Mouse (Mus musculus): ENCODE data around the gene Atp6v1g3.
A peak's percentile ranks its signal among the peaks of the same experiment; 100 is the strongest.

Atp6v1g3 gene

DNA sequence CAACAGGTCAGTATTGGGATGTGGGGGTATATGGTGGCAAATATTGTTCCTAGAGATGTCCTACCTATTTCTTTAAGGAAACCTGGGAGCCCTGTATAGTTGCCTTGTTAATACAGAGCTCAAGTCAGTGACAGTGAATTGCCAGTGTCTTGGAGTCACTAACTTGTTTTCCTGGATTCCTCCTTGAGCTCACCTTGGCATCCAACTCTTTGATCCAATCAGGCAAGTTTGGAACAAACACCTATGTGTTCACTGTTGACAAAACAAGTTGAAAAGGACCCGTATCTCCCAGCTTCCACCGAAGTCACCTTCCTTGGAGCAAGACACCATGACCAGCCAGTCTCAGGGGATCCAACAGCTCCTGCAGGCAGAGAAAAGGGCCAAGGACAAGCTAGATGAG, at the start of gene Atp6v1g3:
Gene Atp6v1g3, plus strand, starts transcription at position 301 of the 400 bp plus-strand sequence.
- no peak for DNase-seq (ENCODE audit: low spot score in 2 of 2)

DNA sequence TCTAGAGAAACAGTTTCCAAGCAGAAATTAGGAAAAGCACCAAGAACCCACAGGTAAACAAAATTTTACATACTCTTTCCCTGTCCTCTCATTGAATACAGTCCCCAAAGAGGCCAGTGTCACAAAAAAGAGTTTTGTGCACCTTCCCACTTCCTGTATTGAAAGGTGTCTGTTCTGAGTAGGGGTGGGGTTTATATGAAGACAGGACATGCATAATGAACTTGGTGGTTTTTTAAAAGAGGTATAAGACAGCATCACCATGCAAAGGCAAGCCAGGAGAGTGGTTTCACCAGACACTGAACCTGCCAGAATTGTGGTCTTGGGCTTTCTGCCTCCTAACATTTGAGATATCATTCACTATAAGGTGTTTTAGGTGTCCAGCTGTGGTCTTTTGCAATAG, 40.5 kb upstream of the Atp6v1g3 start:
- DNase-seq (ENCODE audit: low spot score in 2 of 2): no peak

- no peak for DNase-seq (ENCODE audit: low spot score in 2 of 2)
Measured at GRCm38 (mm10) chr1:138237252-138237651, 36.3 kb upstream of the Atp6v1g3 start.

DNA sequence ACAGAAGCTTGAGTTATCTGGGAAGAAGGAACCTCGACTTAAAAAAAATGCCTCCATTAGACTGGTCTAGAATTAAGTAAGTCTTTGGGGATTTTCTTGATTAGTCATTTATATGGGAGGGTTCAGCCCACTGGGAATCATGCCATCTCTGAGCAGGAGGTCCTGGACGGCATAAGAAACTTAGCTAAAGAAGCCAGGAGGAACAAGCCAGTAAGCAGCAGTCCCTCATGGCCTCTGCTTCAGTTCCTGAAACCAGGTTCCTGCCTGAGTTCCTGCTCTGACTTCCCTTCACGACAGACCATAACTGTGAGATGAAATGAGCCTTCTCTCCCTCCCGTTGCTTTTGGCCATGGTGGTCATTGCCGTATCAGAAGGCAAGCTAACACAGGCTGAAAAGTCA, 29.6 kb upstream of the Atp6v1g3 start:
- peak in 1 of 2 experiments; percentile 4 for DNase-seq (ENCODE audit: low spot score in 2 of 2)

- no peak for DNase-seq (ENCODE audit: low spot score in 2 of 2)
Measured at GRCm38 (mm10) chr1:138244485-138244884, 29.1 kb upstream of the Atp6v1g3 start.

GRCm38 (mm10) chr1:138245103-138245502, 28.4 kb upstream of the Atp6v1g3 start:
- no peak for DNase-seq (ENCODE audit: low spot score in 2 of 2)

- DNase-seq (ENCODE audit: low spot score in 2 of 2): no peak
Measured at GRCm38 (mm10) chr1:138245533-138245932, 28.0 kb upstream of the Atp6v1g3 start.

GRCm38 (mm10) chr1:138246438-138247164, 26.9 kb upstream of the Atp6v1g3 start:
- DNase-seq (ENCODE audit: low spot score in 2 of 2): no peak

- DNase-seq (ENCODE audit: low spot score in 2 of 2): no peak
Measured at GRCm38 (mm10) chr1:138247699-138248483, 25.6 kb upstream of the Atp6v1g3 start.

DNA sequence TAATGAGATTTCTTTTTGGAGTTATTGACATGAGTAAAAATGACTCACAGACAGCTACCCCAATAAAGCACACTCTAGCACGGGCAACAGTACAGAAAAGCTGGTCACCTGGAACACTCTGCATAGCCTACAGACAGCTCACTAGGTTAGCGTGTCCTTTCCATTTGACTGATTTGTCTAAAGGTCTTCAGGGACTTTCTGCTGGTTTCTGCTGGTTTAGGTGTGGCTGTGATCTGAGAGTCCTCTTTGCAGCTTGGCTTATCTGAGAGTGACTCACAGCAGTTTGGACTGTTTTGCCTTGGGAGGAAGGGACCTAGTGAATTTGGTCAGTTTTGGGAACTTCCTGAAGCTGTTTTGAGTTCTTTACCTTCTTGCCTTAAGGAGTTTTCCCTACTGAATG, 24.8 kb upstream of the Atp6v1g3 start:
- no peak for DNase-seq (ENCODE audit: low spot score in 2 of 2)

DNA sequence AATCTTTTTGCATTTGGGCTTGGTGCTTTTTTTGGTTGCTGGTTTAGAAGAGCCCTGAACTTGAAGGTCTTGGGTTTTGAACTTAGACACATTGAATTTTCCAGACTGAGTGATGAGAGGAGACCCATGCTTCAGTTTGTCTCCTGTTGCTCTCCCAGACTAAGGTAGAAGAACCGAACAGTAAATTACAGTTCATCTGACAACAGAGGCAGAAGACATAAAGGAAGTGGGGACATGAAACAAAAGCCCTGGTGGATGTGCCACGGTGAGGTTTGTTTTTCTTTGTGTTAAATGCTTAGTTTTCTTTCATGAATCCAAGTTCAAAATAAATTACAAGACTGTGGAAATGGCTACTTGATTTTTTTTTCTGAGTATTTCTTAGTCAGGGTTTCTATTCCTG, 22.6 kb upstream of the Atp6v1g3 start:
- DNase-seq (ENCODE audit: low spot score in 2 of 2): no peak

- DNase-seq (ENCODE audit: low spot score in 2 of 2): no peak
Measured at GRCm38 (mm10) chr1:138256172-138256789, 17.3 kb upstream of the Atp6v1g3 start.

GRCm38 (mm10) chr1:138258758-138259157, 14.8 kb upstream of the Atp6v1g3 start:
- DNase-seq (ENCODE audit: low spot score in 2 of 2): no peak

- no peak for DNase-seq (ENCODE audit: low spot score in 2 of 2)
Measured at GRCm38 (mm10) chr1:138261520-138261919, 12.0 kb upstream of the Atp6v1g3 start.

DNA sequence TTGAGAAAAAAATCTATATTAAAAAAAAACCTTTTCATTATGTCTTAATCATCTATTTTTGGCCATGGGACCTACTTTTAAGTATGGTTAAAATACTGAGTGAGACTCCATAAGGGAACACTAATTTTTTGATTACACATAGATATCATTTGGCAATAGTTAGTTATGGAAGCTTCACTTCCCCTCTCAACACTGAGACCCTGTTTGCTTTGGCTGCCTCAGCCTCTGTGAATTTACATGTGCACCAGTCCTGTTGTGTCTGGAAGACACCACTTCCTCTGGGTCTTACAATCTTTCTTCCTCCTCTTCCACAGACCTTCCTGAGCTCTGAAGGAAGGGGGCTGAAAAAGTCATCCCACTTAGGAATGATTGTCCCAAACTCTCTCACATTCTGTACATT, 11.1 kb upstream of the Atp6v1g3 start:
- DNase-seq (ENCODE audit: low spot score in 2 of 2): no peak

- DNase-seq (ENCODE audit: low spot score in 2 of 2): no peak
Measured at GRCm38 (mm10) chr1:138267465-138268055, 6.0 kb upstream of the Atp6v1g3 start.

DNA sequence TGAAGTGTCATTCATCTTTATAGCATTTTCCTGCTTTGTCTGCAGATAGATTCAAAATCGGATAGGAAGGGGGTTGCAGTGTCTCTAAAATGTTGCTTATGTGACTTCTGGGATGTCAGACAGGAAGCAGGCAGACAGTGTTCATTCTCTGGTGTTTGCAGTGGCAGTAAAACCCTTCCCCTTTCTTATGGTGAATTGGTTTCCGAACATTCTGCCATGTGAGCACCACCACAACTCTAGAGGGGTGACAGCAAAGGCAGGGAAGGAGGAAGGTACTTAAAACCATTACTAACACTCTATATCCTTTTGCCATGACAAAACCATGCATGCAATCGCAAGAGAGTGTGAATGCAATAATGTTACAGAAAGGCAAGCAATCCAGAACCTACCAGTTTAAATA, 1.4 kb downstream of the Atp6v1g3 start:
- no peak for DNase-seq (ENCODE audit: low spot score in 2 of 2)

- DNase-seq (ENCODE audit: low spot score in 2 of 2): no peak
Measured at GRCm38 (mm10) chr1:138275859-138276258, 2.3 kb downstream of the Atp6v1g3 start.

DNA sequence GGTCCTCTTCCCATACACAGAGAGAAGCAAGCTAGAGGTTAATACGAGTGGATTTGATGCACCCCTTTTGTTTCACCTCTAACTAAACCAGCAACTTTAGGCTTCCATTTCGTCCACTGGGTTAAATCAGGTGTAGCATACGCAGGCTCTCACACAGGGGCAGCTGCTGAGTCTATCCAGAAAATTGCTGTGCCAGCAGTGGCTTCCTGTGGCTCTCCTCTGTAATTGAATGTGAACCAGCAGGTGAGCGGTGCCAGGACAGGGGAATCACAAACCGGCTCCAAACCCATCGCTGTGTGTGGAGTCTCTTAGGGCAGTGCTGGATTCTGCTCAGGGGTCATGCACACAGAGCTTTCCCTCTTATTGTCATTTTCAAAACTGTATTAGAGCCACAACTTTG, 7.6 kb downstream of the Atp6v1g3 start:
- no peak for DNase-seq (ENCODE audit: low spot score in 2 of 2)

DNA sequence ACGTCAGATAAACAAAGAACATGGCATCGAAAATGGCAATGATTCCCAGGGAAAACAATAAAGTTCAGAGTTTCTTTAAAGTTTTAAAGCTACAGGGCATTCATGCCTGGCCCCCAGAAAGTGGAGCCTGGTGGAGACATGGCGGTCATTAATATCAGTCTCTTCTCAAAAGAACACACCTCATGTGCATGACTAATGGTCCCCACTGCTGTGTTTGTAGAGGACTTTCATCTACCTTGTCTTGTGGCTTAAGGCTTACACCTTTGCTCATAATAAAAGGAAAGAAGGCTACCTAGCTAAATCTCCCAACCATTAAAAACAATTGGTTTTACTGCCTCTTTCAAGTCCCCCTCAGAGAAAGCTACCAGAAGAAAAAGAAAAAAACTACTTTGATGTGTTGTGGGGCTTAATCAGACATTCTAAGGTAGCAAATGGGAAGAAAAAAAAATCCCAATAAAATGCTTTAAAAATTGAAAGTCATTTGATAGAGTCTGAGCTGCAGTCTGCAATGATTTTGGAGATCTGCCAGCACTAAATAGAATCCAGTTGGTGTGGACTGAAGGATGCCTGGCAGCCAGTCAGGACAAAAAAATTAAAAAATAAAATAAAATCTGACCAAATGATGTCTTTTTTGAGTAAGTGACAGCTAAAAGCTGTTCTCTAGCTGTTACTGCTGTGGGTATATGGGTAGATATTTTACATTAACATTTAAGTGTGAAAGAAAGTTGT, 9.0 kb downstream of the Atp6v1g3 start:
- DNase-seq (ENCODE audit: low spot score in 2 of 2): no peak

DNA sequence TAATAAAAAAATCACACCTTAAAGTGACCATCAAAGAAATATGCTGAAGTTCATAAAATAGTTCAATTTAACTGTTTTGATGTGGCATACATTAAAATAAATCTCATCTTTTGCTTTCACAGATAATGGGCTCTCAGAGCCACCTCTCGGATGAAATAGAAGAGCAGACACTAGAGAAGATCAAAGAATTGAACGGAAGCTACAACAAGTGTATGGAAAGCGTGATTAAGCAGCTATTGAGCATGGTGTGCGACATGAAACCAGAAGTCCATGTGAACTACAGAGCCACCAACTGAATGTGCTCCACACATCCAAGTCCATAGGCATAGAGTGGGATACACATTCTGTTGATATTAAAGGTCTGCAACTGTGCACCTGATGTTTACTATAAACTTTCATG, 14.1 kb downstream of the Atp6v1g3 start:
- DNase-seq (ENCODE audit: low spot score in 2 of 2): no peak

GRCm38 (mm10) chr1:138288721-138289120, 15.2 kb downstream of the Atp6v1g3 start:
- no peak for DNase-seq (ENCODE audit: low spot score in 2 of 2)
